Mouse (Mus musculus) gastrocnemius, postnatal 4 days (tissue): ENCODE measurements around the gene Cdx2. TPM values are rescaled to one million over a fixed set of nuclear protein-coding genes. Genes with fewer than 3 reads are reported as not detected.
A peak's percentile ranks its signal among the peaks of the same experiment; 100 is the strongest.

Experiments used
- DNase-seq, 2 experiments: peaks; one replicate each; pipeline ENCODE4 v3.0.0; 2021 to 2022; ENCODE audit warnings: low spot score in 2 of 2, mixed read lengths in 2 of 2
- total RNA-seq, 2 experiments: library from RNA; stranded (reverse); gene quantifications; 2 replicates each; pipeline ENCODE4 v1.2.3; 2021

Cdx2 gene
- total RNA-seq, 2 experiments from 2014 or later = not detected

- peak in 1 of 2 experiments; percentile 55 for DNase-seq
Observed at GRCm38 (mm10) chr5:147293127-147293910, 13.8 kb downstream of the Cdx2 start.

GRCm38 (mm10) chr5:147292506-147293120 is 14.5 kb downstream of the Cdx2 start:
- DNase-seq = no peak

- DNase-seq = no peak
Observed at GRCm38 (mm10) chr5:147291764-147292505, 15.1 kb downstream of the Cdx2 start.

- no peak for DNase-seq
Observed at GRCm38 (mm10) chr5:147284365-147284764, 22.7 kb downstream of the Cdx2 start.

GRCm38 (mm10) chr5:147277547-147277925 is 29.5 kb downstream of the Cdx2 start:
- DNase-seq = no peak

- DNase-seq = no peak
Observed at GRCm38 (mm10) chr5:147276701-147277546, 30.1 kb downstream of the Cdx2 start.

- DNase-seq = no peak
Observed at GRCm38 (mm10) chr5:147275761-147276160, 31.3 kb downstream of the Cdx2 start.

- DNase-seq = no peak
Observed at GRCm38 (mm10) chr5:147274174-147275141, 32.6 kb downstream of the Cdx2 start.

GRCm38 (mm10) chr5:147272808-147273345 is 34.2 kb downstream of the Cdx2 start:
- no peak for DNase-seq

GRCm38 (mm10) chr5:147272046-147272807 is 34.8 kb downstream of the Cdx2 start:
- no peak for DNase-seq

- no peak for DNase-seq
Observed at GRCm38 (mm10) chr5:147270673-147271655, 36.1 kb downstream of the Cdx2 start.

- DNase-seq = no peak
Observed at GRCm38 (mm10) chr5:147269926-147270672, 37.0 kb downstream of the Cdx2 start, which contains the start of gene Pdx1. TSS of gene Pdx1 (plus strand) at chr5:147269959.

- DNase-seq = no peak
Observed at GRCm38 (mm10) chr5:147269371-147269770, 37.7 kb downstream of the Cdx2 start.

- DNase-seq = no peak
Observed at GRCm38 (mm10) chr5:147268728-147269127, 38.3 kb downstream of the Cdx2 start.

- no peak for DNase-seq
Observed at GRCm38 (mm10) chr5:147267434-147267833, 39.6 kb downstream of the Cdx2 start.

- no peak for DNase-seq
Observed at GRCm38 (mm10) chr5:147263945-147264344, 43.1 kb downstream of the Cdx2 start.
